Mouse (Mus musculus): ENCODE data around the gene Gm7138.
A peak's percentile ranks its signal among the peaks of the same experiment; 100 is the strongest.

Gm7138 gene

GRCm38 (mm10) chr10:77741924-77742688 lies 34.6 kb downstream of the Gm7138 start, which contains the start of gene Gm18596:
TSS of gene Gm18596 (minus strand) at chr10:77742638.
- peak; percentile 47 to 66 for DNase-seq

- no peak for DNase-seq
These were observed 37.8 kb downstream of the Gm7138 start for GRCm38 (mm10) chr10:77738929-77739328.

- no peak for DNase-seq
These were observed 40.8 kb downstream of the Gm7138 start for GRCm38 (mm10) chr10:77735928-77736327.

GRCm38 (mm10) chr10:77729241-77729640 lies 47.5 kb downstream of the Gm7138 start:
- DNase-seq, result peak in 1 of 2 experiments; percentile 12

GRCm38 (mm10) chr10:77728280-77728679 lies 48.5 kb downstream of the Gm7138 start:
- peak in 1 of 2 experiments; percentile 21 for DNase-seq

Data from cerebellum, postnatal 14 days (tissue).